Mouse (Mus musculus) liver, embryonic 15.5 days (tissue): ENCODE measurements around the gene Nkapl. TPM values are rescaled to one million over a fixed set of nuclear protein-coding genes. Genes with fewer than 3 reads are reported as not detected.

Experiments
- ATAC-seq: fragments of 200-750 bp; cut with Nextera tagmentation; 2 replicates; pipeline ENCODE4 v1.8.0; 2017; ENCODE audit warnings: moderate number of reproducible peaks, mild to moderate bottlenecking, moderate library complexity; ENCODE audit not compliant: insufficient read depth
- H3K27ac ChIP-seq: fragments of 300-500 bp; sonication (generic); replicated peaks from 2 replicates; pipeline ENCODE4 v1.5.1; 2015; ENCODE audit warnings: mild to moderate bottlenecking, inconsistent platforms
- H3K27me3 ChIP-seq: fragments of 300-500 bp; sonication (generic); 2 replicates; pipeline ENCODE4 v1.6.1; 2015; ENCODE audit warnings: mild to moderate bottlenecking, inconsistent platforms
- H3K36me3 ChIP-seq: fragments of 300-500 bp; sonication (generic); replicated peaks from 2 replicates; pipeline ENCODE4 v1.6.1; 2015; ENCODE audit warnings: moderate library complexity, mild to moderate bottlenecking, inconsistent platforms
- H3K4me1 ChIP-seq: fragments of 300-500 bp; sonication (generic); replicated peaks from 2 replicates; pipeline ENCODE4 v1.6.1; 2015; ENCODE audit warnings: inconsistent platforms
- H3K4me2 ChIP-seq: fragments of 300-500 bp; sonication (generic); 2 replicates; pipeline ENCODE4 v1.6.1; 2015; ENCODE audit warnings: moderate library complexity, mild to moderate bottlenecking, inconsistent platforms
- H3K4me3 ChIP-seq: fragments of 300-500 bp; sonication (generic); replicated peaks from 2 replicates; pipeline ENCODE4 v1.5.1; 2015; ENCODE audit warnings: mild to moderate bottlenecking, inconsistent platforms
- H3K9ac ChIP-seq: fragments of 300-500 bp; sonication (generic); 2 replicates; pipeline ENCODE4 v1.6.1; 2015; ENCODE audit warnings: moderate library complexity, mild to moderate bottlenecking, inconsistent platforms
- H3K9me3 ChIP-seq: fragments of 300-500 bp; sonication (generic); replicated peaks from 2 replicates; pipeline ENCODE4 v1.6.1; 2016; ENCODE audit warnings: inconsistent platforms
- WGBS: fragments of 180-500 bp; shearing (Covaris S2); methylation state at CpG from one replicate; pipeline ENCODE4 v1.1.7; 2015; ENCODE audit warnings: mixed read lengths; ENCODE audit not compliant: insufficient replicate concordance; 5-methylcytosine and 5-hydroxymethylcytosine counted together
- microRNA counts: library from miRNA; unstranded; fragments of <30 nt; microRNA quantifications from one replicate; lab custom pipeline; 2016
- microRNA-seq: library from miRNA; unstranded; fragments of <30 nt; microRNA quantifications from one replicate; pipeline ENCODE4, GENCODE M21; 2016
- polyA plus RNA-seq: library from polyadenylated mRNA; unstranded; fragments of >200 nt; fragmentation: Nextera tagmentation; extraction: Ambion mirVana; gene quantifications from 2 replicates; pipeline ENCODE4 v1.2.1, GENCODE M21; 2015

The Nkapl gene
- polyA plus RNA-seq, 1 experiment from 2014 or later: 0.94 TPM

DNA sequence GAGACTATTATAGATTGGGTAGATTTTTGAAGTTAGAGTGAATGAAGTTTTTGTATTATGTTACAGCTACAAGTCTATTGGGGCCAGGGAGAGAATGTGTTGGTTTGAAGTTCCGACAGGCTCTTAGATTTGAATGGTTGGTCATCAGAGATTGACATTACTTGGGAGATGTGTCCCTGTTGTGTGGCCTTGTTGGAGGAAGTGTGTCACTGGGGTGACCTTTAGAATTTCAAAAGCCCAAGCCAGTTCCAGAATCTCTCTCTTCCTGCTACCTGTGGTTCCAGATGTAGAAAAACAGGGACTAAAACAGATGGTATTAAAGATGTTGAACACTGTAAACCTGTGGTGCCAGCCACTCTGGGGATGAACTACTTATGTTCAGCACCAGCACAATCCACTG, 40.7 kb downstream of the Nkapl start:
- no peaks in the 10 kb centered on the region for H3K36me3 ChIP-seq

GRCm38 (mm10) chr13:21423301-21423700, 45.0 kb downstream of the Nkapl start:
- H3K27ac ChIP-seq: peak overlapping the region; percentile 0; the same call in 1 of the 2 replicates
- 51% methylated on average over 5 of the region's 5 CpGs for WGBS
- H3K36me3 ChIP-seq: no peaks in the 10 kb centered on the region
- peaks cover 49% of the 10 kb centered on the region for H3K4me1 ChIP-seq
- no peak overlapping the region for H3K9ac ChIP-seq
- no peak overlapping the region for H3K4me2 ChIP-seq
- no peak for ATAC-seq
- H3K9me3 ChIP-seq: no peaks in the 10 kb centered on the region
- no peaks in the 10 kb centered on the region for H3K27me3 ChIP-seq
- H3K4me3 ChIP-seq: no peak overlapping the region

More for the DNA sequence above, 40.7 kb downstream of the Nkapl start:
- Histone ChIP-seq H3K27me3 (no peaks in the 10 kb centered on the region), H3K4me3 (no peak overlapping the region), H3K9ac (no peak overlapping the region), H3K27ac (no peak overlapping the region), H3K9me3 (no peaks in the 10 kb centered on the region), H3K4me2 (no peak overlapping the region), H3K4me1 (peaks cover 23% of the 10 kb centered on the region)
- WGBS: 85% methylated on average over 1 of the region's 1 CpGs
- no peak for ATAC-seq

DNA sequence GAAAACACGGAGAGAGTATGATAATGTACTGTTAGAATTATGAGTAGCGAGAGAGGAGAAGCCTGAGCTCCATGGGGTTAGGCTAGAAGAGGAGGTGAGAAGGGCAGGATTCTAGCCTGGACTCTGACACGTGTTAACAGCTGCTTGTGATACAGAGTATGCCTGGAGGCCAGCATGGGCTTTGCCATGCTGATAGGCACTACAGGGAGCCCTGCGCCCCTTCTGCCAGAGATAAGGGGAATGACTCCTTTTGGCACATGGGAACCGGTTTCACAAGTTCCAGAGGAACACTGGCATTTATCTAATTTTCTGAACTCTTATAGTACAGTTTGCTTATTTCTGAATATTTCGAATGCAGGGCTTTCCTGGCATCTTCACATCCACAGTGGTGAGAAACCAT, 49.4 kb downstream of the Nkapl start:
- Histone ChIP-seq H3K27me3 (no peaks in the 10 kb centered on the region), H3K4me2 (peak overlapping the region; percentile 56), H3K36me3 (no peaks in the 10 kb centered on the region), H3K4me3 (no peak overlapping the region; the same call in 1 of the 2 replicates), H3K9ac (peak overlapping the region; percentile 45), H3K9me3 (no peaks in the 10 kb centered on the region), H3K27ac (peak overlapping the region; percentile 92), H3K4me1 (peaks cover 78% of the 10 kb centered on the region)
- WGBS: 18% methylated on average over 6 of the region's 6 CpGs
- ATAC-seq: peak; percentile 90

DNA sequence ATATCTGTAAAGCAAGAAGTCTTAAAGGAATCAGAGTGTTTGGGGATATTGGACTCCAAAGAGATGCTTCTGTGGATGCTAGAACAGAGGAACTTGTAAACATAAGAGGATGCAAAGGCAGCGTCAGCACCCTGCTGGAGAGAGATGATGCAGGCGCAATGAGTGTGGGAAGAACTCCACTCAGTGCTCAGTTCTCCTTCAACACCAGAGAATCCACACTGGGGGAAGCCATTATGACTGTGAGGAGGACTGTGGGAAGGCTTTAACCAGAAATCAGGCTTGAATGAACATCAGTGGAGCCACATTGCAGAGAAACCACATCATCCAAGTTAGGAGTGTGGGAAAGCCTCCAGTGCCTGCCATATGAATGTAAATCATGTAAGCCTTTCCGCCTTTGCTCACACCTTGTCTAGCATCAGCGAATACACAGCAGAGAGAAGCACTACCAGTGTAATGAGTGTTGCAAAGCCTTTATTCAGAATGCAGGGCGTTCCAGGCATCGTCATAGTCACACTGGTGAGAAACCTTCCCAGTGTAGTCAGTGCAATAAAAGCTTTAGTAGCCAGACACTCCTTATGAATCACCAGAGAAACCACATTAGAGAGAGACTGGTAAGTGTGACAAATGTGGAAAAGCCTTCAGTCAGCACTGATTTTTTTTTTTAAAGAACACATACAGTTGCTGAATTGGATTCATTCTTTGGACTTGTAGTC, 50.9 kb downstream of the Nkapl start:
- no peak overlapping the region for H3K9ac ChIP-seq
- WGBS: 77% methylated on average over 6 of the region's 6 CpGs
- no peak overlapping the region for H3K4me3 ChIP-seq
- no peak overlapping the region for H3K4me2 ChIP-seq
- peak overlapping the region; percentile 65 for H3K27ac ChIP-seq
- H3K27me3 ChIP-seq: no peaks in the 10 kb centered on the region
- H3K9me3 ChIP-seq: no peaks in the 10 kb centered on the region
- H3K4me1 ChIP-seq: peaks cover 78% of the 10 kb centered on the region
- ATAC-seq: no peak
- no peaks in the 10 kb centered on the region for H3K36me3 ChIP-seq

MicroRNAs within 50 kb of the gene (microRNA counts, 519-probe panel; counts per million panel counts)
- microRNA mmu-miR-1896 (lab: Ali Mortazavi, UCI): 3,771 counts per million, percentile 77 among the panel's probes with 10 or more counts

Small RNAs within 50 kb of the gene (microRNA-seq; reads per million reads assigned to microRNA genes)
- gene Mir1896: not detected

Other genes with a start within 250 kb of the Nkapl start
- not detected in 2 replicates for gene Gpx5, start 175.8 kb downstream of the Nkapl start, polyA plus RNA-seq
- gene Gpx6, start 156.4 kb downstream of the Nkapl start, polyA plus RNA-seq: not detected in 2 replicates
- not detected in 2 replicates for gene Olfr1367, start 121.6 kb downstream of the Nkapl start, polyA plus RNA-seq
- 3.0 and 3.1 TPM in 2 replicates for gene Zscan12, start 105.7 kb downstream of the Nkapl start, polyA plus RNA-seq
- 28.9 and 32.1 TPM in 2 replicates for gene Zkscan3, start 65.8 kb downstream of the Nkapl start, polyA plus RNA-seq
- 1.0 and 1.2 TPM in 2 replicates for gene Pgbd1, start 27.5 kb downstream of the Nkapl start, polyA plus RNA-seq
- gene Zscan26, start 14.8 kb downstream of the Nkapl start, polyA plus RNA-seq: 9.6 and 11.0 TPM in 2 replicates
- 0.31 and 0.38 TPM in 2 replicates for gene Zkscan4, start 10.4 kb upstream of the Nkapl start, polyA plus RNA-seq
- not detected in 2 replicates for gene Gm10065, start 10.9 kb upstream of the Nkapl start, polyA plus RNA-seq
- gene AK157302, start 26.7 kb upstream of the Nkapl start, polyA plus RNA-seq: 0.59 and 0.71 TPM in 2 replicates
- gene Gm11273, start 32.9 kb upstream of the Nkapl start, polyA plus RNA-seq: 4.8 and 7.3 TPM in 2 replicates
- gene Zkscan8, start 62.6 kb upstream of the Nkapl start, polyA plus RNA-seq: 1.1 and 1.2 TPM in 2 replicates
- gene Olfr1366, start 74.3 kb upstream of the Nkapl start, polyA plus RNA-seq: not detected in 2 replicates
- not detected in 2 replicates for gene Olfr1535, start 91.4 kb upstream of the Nkapl start, polyA plus RNA-seq
- gene Olfr1364, start 113.2 kb upstream of the Nkapl start, polyA plus RNA-seq: not detected in 2 replicates
- gene Olfr1362, start 145.5 kb upstream of the Nkapl start, polyA plus RNA-seq: not detected in 2 replicates
- gene Olfr11, start 174.0 kb upstream of the Nkapl start, polyA plus RNA-seq: not detected in 2 replicates
- gene Olfr1361, start 194.9 kb upstream of the Nkapl start, polyA plus RNA-seq: not detected in 2 replicates
- not detected in 2 replicates for gene Olfr1360, start 208.9 kb upstream of the Nkapl start, polyA plus RNA-seq
- not detected in 2 replicates for gene Olfr1359, start 229.6 kb upstream of the Nkapl start, polyA plus RNA-seq
- gene Hist1h2bl, start 247.6 kb upstream of the Nkapl start, polyA plus RNA-seq: 3.2 and 3.4 TPM in 2 replicates
- gene Hist1h2ai, start 247.9 kb upstream of the Nkapl start, polyA plus RNA-seq: 6.7 and 19.9 TPM in 2 replicates
- gene Hist1h3h, start 249.2 kb upstream of the Nkapl start, polyA plus RNA-seq: 4.3 and 10.4 TPM in 2 replicates